Mouse (Mus musculus): ENCODE measurements at regions not wholly inside any gene's neighbourhood (a gene's known extent, or its start where the extent isn't known, plus 50 kb on each side); places are given as distances from the start of the nearest gene placed in this dataset.

- TF ChIP-seq REST (IDR thresholded peaks at IDR 0.05; ENCODE audit: insufficient read depth, insufficient read length) = no peak
- TF ChIP-seq POLR2A (IDR thresholded peaks at IDR 0.05; ENCODE audit: insufficient read length, low read depth) = no peak
- TF ChIP-seq MAX (IDR thresholded peaks at IDR 0.05; ENCODE audit: low read depth) = no peak
- no peak for TF ChIP-seq CEBPB (IDR thresholded peaks at IDR 0.05; ENCODE audit: insufficient read depth, poor library complexity, severe bottlenecking)
- no peak for TF ChIP-seq SRF (IDR thresholded peaks at IDR 0.05; ENCODE audit: control insufficient read depth, insufficient read length, low read depth)
These were observed 65.5 kb upstream of the Arid1b start for GRCm38 (mm10) chr17:4928631-4929030.
